Mouse (Mus musculus): ENCODE results near the gene Clasp1.

The Clasp1 gene

DNA sequence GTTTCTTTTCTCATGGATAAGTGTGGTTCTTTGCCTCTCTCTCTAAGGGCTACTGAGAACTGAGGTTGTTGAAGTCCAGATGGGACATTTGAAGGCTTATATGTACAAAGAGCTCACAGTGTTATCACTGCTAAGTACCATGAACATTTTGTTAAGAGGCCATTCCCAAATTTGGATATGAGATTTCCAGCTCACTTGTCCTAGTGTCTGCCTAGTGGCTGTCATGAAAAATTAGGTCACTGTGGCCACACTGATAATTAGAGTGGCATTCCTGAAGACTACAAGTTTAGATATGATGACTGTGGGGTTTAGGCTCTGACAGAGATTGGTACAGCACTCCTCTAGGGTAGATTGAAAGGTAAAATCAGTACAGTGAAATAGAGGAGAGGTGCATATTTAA, 97.2 kb downstream of the Clasp1 start:
- no peak for DNase-seq (ENCODE audit: extremely low read depth, low read depth, low spot score)

DNA sequence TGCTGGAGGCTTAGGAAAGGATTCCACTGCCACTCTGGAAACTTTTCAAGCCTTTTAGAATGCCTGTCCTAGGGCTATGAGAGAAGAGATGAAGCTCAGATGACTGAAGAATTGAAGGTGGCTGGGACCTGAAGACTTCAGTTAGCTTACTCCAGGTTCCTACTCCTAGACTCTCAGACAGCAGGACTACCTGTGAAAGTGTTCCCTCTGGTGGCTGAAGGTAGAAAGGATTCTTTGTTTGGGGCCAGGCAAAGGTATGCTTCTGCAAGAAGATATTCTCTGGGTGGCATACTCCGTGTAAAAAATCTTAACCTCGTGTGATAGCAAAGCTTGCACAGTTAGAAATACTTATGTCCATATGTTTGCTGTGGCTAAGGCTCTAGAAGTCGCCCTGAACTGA, 104.0 kb downstream of the Clasp1 start:
- no peak for DNase-seq (ENCODE audit: extremely low read depth, low read depth, low spot score)

DNA sequence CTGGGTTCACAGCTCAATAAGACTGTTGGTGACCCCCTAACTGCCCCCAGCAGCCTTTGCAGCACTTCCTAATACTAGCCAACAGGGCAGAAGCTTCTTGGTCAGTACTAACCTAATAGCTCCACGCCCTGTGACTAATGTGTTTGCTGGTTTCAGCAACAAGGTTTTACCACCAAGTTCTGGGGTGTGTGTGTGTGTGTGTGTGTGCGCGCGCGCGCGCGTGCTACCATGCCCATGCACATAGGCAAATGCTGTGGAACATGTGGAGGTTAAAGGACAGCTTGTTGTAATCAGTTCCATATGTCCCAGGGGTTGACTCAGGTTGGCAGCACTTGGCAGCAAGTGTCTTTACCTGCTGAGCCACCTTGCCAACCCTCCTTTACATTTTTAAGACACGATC, 105.7 kb downstream of the Clasp1 start:
- no peak for DNase-seq (ENCODE audit: extremely low read depth, low read depth, low spot score)

DNA sequence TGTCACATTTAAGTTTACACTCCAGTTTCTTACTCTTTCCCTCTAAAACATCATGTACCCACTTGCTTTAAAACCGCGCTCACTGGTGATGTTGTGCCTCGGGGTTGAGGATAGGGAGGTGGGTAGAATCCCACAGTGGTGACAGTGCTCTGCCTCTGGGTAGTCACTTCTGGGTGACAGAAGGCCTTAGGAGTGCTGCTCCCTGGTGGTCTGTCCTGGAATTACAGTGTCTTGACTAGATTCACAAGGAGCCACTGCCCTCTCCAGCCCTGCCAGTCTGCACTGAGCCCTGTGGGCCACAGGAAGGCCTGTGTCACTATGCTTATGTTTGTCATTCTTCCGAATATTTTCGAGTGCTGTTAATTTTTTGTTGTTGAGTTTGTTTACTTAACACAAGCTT, 109.5 kb downstream of the Clasp1 start:
- DNase-seq (ENCODE audit: extremely low read depth, low read depth, low spot score): no peak

DNA sequence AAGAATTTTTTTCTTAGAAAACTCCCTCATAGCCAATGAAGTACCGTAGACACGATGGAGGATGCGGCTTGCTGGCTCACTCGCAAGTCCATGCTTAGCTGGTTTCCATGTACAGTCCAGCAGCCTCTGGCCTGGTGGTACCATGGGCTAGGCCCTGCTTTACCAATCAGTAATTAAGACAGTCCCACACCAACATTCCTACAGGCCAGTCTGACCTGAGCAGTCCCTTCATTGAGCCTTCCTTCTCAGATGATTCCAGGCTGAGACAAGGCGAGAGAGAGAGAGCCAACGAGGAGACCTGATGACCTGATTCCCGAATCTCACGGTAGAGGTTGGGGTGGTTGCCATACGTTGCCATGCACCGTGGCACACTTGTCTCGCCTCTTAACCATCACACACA, 111.7 kb downstream of the Clasp1 start:
- DNase-seq (ENCODE audit: extremely low read depth, low read depth, low spot score): no peak

DNA sequence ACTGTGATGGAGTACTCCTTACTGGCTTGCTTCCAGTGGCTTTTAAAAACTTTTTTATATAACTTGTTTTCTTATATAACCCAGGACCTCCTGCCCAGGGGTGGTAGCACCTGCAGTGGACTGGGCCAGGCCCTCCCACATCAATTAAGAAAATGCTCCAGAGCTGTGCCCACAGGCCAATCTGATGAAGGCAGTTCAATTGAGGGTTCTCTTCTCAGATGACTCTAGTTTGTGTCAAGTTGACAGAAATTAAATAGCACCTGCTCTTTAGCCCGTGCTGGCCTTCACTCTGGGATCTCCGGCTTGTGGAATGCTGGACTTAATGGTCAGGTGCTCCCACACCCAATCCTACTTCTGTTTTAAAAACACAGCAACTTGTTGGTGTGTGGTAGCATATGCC, 112.8 kb downstream of the Clasp1 start:
- DNase-seq (ENCODE audit: extremely low read depth, low read depth, low spot score): no peak

DNA sequence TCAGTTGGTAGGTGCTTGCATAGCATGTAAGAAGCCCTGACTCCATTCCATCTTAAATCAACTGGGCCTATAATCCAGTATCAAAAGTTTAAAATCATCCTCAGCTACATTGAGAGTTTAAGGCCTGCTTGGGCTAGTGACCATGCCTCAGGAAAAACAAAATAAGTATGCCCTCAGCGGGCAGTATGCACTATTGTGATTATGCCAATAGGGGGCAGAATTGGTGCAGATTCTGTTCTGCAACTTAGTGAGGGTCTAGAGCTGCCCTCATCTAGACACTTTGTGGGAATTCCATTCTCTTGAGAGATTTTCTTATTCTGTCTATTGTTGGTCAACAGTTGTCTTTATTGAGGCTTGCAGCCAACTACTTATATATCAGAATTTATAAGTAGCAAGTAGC, 116.9 kb downstream of the Clasp1 start:
- DNase-seq (ENCODE audit: extremely low read depth, low read depth, low spot score): no peak

DNA sequence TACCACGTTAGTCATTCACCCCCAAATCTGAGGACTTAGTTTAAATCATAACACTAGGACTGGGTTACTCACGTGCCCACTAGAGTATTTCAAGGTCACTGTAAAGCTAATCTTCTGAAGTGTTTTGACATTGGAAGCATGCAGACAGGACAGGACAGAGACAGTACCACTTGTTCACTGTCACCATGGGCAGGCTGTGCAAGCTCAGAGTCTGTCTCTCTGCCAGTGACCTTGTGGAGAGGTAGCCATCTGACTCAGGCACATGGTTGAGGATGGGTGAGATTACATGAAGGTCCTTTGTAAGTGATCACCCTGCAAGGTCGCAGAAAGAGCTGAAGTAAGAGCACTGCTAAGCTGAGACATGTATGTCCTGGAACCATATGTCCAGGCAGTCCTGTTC, 122.1 kb downstream of the Clasp1 start:
- DNase-seq (ENCODE audit: extremely low read depth, low read depth, low spot score): no peak

DNA sequence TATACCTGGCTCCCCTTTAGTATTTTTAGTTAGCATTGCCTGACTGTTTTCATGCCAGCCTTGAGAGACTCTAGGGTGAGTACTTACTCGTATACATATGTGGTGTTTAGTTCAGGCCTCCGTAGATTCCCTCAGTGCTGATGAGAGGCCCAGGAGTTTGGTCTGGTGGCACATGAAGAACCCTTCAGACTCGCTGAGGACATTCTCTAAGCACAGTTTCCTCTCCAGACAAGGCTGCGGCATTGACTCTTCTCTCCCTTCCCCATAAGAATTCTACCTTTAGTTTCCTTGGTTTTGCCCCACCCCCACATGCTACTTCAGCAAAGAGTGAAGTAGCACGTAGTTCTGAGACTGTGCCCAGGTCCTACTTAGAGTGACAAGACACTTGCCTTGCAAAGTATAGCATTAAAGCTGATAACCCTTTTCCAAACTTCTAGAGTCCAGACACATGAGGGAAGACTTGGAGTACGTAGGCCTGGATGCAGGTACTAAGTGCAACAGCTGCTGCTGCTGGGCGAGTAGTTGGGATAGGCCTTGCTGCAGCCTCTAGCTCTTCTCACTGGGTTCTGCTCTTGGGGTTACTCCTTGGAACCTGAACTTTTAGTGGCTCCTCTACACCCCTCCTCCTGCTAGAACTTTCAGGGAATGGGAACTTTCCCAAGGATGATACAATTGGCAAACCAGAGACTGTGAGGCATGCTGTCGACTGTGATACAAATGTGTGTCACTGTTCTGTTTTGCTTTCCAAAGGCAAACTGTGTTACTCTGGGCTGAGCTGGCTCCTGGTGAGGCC, 123.1 kb downstream of the Clasp1 start:
- DNase-seq (ENCODE audit: extremely low read depth, low read depth, low spot score): no peak

DNA sequence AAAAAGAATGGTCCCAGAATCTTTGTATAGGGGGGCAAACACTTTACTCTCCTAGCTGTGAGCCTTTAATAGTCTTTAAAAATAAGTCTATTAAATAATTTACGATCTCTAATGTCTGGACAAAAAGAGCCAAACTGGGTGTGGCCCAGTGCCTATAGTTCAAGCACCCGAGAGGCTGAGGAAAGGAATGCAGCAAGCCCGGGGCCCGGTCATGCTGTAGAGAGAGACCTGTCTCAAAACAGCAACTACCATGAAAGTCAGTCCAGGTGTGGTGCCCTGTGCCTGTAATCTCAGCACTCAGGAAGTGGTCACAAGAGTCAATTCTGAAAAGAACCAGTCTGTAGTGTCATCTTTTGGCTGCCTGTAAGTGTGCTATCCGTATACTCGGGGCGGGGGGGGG, 127.4 kb downstream of the Clasp1 start:
- DNase-seq (ENCODE audit: extremely low read depth, low read depth, low spot score): no peak

DNA sequence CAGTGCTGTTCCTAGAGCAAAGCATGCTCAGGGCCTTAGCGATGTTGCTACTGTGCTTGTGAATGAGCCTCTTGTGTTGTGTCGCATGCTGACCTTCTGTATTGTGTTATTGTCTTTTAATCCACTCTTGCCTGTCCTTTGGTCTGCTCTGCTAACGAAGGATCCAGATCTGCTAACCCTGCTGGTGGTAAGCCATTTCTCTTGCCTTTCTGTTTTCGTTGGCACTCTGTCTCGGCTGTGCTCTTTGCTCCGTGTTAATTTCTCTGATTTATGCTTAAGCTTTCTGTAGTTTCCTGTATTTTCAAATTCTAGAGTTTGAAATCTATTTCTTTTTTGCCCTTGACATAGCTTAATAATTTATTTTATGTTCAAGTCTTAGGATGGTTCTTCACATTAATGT, 134.3 kb downstream of the Clasp1 start:
- no peak for DNase-seq (ENCODE audit: extremely low read depth, low read depth, low spot score)

DNA sequence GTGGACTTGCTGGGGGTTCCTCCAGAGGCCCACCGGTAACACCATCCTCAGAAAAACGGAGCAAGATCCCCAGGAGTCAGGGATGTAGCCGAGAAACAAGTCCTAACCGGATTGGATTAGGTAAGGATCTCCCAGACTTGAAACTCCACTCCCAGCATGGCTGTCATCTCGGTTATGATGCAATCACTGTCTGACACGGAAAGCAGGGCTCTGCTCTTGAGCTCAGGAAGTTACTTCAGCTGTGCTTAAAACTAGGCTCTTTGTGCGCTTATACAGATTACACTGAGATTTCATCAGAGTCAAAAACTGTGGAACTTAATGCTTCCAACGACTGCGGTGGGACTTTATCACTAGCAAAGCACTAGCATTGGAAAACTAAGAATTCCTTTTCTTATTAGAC, 136.5 kb downstream of the Clasp1 start:
- peak; percentile 86 for DNase-seq (ENCODE audit: extremely low read depth, low read depth, low spot score)

DNA sequence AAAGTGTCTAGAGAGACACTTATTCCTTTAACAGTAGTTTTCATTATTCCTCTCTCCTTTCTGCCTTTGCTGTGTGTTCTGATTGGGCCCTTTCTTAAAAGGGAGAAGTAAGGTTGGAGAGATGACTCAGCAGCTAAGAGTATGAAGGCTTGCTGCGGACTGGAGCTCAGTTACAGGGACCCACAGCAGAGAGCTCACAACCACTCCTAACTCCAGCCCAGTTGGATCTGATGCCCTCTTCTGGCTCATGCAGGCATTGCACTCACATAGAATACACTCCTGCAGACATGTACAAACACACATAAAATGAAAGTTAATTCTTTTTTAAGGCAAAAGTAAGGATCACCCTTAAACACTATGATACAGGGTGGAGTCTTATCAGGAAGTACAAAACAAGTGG, 140.4 kb downstream of the Clasp1 start:
- DNase-seq (ENCODE audit: extremely low read depth, low read depth, low spot score): no peak

DNA sequence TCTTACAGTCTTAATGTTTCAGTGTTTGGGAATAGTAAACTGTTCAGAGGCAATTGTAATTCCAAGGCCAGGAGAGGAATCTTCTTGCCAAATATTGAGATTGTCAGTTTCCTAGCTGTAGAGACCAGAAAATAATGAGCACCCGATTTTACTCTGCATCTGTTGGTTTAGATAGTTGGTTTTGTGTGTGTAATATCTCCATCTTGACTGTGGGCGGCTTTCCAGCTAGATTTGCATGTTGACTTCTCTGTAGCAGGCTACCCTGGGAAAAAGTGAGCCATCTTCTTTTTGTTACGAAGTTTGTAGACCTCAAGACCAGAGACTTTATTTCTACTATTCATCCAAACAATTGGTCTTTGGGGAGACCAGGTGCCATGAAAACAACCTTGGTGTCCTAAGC, 142.4 kb downstream of the Clasp1 start:
- no peak for DNase-seq (ENCODE audit: extremely low read depth, low read depth, low spot score)

DNA sequence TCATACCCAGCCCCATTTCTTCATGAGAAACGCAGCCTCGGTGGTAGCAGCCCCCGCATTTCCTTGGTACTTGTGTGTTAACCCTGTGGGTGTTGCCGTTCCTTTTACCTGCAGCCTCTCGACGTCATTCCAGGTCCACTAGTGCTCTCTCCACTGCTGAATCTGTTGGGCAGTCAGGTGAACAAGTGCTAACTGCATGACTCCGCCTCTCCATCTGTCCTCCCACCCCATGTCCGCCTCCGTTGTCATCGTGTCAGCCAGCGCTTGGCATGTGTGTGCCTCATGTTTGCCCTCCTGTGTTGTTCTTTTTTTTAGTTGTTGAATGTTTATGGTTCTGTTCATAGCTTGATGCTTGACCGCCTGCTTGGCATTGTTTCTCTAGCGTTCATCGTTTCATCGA, 147.2 kb downstream of the Clasp1 start:
- no peak for DNase-seq (ENCODE audit: extremely low read depth, low read depth, low spot score)

DNA sequence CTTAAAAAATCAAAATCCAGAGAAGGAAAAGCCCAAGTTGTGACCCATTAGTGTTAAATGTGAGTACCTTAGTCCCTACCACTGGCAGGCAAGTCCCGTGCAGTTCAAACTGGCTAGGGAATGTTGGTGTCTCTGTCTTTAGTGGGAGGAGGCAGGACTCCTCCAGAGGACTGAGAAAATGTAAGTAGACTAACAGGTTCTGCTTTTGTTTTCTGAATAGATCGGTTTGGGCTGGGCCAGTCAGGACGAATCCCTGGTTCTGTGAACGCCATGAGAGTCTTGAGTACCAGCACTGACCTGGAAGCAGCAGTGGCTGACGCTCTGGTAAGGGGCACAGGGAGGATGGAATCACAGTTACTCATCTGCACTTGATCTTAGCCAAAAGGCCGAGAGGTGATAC, 150.2 kb downstream of the Clasp1 start:
- DNase-seq (ENCODE audit: extremely low read depth, low read depth, low spot score): no peak

DNA sequence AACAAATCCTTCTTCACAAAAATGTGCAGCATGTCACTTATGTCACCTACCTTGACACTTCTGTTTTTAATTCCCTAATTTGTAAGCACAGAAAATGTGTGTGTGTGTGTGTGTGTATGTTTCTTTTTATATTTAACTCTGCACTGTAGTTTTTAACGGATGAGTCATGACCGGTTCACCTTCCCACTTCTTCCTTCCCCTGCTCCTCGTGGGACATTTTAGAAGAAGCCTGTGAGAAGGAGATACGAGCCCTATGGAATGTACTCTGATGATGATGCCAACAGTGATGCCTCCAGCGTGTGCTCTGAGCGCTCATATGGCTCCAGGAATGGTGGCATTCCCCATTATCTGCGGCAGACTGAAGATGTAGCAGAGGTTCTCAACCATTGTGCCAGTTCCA, 154.0 kb downstream of the Clasp1 start:
- DNase-seq (ENCODE audit: extremely low read depth, low read depth, low spot score): no peak

DNA sequence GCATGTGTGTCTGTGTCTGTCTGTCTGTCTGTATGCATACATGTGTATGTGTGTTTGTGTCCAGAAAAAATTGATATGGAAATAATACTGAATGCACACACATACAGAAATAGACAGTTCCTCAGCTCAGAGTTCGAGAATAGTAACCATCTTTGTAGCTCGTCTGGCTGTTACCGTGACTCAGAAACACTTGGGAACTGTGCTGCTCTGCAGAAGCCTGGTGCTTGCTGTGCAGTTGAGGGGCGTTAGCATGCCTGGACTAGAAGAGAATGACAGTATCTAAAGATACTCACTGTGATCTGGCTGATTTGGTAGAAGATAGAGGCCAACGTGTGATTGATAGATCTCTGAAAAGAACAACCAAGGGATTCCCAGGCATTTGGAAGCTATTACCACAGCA, 159.9 kb downstream of the Clasp1 start:
- DNase-seq (ENCODE audit: extremely low read depth, low read depth, low spot score): no peak

DNA sequence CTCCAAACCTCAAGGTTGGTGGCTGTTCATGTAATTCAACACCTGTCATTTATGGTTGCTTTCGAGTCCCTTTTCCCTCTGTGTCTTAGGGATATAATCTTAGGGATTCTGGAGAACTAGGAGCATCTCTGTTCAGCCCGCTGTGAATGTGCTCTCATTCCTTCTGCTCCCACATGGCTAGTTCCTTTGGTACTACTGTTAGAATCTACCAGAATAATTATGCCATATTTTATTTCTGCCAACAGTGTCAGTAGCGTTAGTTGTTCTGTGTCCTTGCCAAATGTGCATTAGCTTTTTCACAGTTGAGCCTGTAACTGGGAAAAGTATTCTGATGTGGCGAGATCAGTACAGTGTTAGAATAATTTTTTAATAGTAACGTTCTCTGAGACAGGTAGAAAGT, 162.3 kb downstream of the Clasp1 start:
- DNase-seq (ENCODE audit: extremely low read depth, low read depth, low spot score): no peak

DNA sequence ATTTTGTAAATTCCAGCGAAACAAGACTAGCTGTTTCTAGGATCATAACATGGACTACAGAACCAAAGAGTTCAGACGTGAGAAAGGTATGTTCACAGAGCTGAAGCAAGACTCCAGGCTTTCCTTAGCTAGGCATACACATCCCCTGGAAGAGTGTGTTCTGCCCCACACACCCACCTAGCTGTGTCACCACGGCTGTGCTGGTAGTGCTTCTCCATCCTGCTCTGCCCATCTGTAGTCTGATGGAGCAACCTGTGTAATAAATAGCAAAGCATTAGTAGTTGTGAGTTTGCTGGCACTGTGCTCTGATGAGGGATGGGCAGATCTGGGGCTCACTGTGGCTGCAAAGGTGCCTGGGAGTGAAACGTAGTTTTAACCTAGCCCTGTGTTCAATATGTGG, 163.2 kb downstream of the Clasp1 start:
- DNase-seq (ENCODE audit: extremely low read depth, low read depth, low spot score): no peak

DNA sequence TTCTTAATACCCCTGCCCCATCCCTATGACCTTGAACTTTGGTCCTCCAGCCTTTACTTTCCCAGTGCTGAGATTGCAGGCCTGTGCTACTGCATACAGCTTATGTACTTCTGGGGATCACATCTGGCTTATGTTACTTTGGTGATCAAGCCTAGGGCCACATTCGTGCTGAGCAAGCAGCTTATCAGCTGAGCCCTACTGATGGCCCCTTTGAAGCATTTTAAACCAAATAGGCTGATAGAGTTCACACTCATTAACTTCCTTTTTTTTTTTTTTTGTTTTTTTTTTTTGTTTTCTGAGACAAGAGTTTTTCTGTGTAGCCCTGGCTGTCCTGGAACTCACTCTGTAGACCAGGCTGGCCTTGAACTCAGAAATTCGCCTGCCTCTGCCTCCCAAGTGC, 164.2 kb downstream of the Clasp1 start:
- no peak for DNase-seq (ENCODE audit: extremely low read depth, low read depth, low spot score)

DNA sequence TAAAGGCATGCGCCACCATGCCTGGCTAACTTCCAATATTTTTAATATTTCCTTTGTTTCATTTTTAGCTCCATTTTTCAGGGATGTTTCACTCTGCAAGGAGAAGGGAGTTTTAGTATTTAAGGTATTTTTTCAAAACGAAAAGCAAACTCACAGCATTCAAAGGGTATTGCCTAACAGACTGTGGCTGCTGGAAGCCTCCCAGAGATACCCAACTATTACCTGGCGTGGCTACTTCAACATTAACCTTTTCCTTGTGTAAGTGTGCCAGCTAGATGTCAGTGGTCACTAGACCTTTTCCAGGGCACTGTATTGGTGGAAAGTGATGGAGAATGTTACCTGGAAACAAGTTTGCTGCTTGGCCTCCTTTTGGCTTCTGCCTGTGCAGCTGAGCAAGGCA, 164.6 kb downstream of the Clasp1 start:
- no peak for DNase-seq (ENCODE audit: extremely low read depth, low read depth, low spot score)

DNA sequence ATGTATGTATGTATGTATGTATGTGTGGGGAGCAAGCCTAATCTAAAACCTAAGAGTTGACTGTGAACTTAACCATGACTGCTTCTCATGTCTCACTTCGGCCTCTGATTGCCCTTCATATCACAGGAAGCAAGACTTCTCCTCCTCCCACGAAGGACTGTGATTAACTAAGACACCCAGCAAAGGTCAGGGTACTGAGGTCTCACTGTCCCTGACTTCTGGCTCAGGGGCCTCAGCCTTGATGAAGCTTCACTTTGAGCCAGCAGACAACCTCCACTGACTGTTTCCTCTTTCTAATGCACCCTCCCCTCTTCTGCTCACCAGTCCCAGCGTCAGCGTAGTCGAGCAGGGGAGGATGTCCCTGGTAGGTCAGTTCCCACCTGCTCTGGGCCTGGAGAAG, 166.1 kb downstream of the Clasp1 start:
- DNase-seq (ENCODE audit: extremely low read depth, low read depth, low spot score): no peak

All from fat pad, adult 2 months (tissue).